Mouse (Mus musculus) C2C12 (cell line): ENCODE data around the gene Gp1ba. TPM values are rescaled to one million over a fixed set of nuclear protein-coding genes. Genes with fewer than 3 reads are reported as not detected.
A peak's percentile ranks its signal among the peaks of the same experiment; 100 is the strongest.

Source experiments
- H3K27me3 ChIP-seq: one replicate; pipeline ENCODE4 v1.6.1; 2011; ENCODE audit not compliant: control insufficient read depth, insufficient read depth, insufficient read length
- H3K36me3 ChIP-seq: one replicate; pipeline ENCODE4 v1.6.1; 2011; ENCODE audit not compliant: control insufficient read depth, insufficient read depth
- H3K4me3 ChIP-seq: one replicate; pipeline ENCODE4 v1.5.1; 2011; ENCODE audit warnings: mild to moderate bottlenecking, control low read depth; ENCODE audit not compliant: poor library complexity, insufficient read depth, severe bottlenecking
- H3K79me2 ChIP-seq: one replicate; pipeline ENCODE4 v1.6.1; 2011; ENCODE audit not compliant: control insufficient read depth, insufficient read depth
- H3K79me3 ChIP-seq: one replicate; pipeline ENCODE4 v1.6.1; 2011; ENCODE audit warnings: low read depth, control low read depth
- H3ac ChIP-seq: one replicate; pipeline ENCODE3; 2011; ENCODE audit warnings: low read depth; ENCODE audit not compliant: control insufficient read depth, insufficient read length
- CEBPB ChIP-seq: IDR thresholded peaks from one replicate; pipeline ENCODE4 v1.6.1; 2011; ENCODE audit warnings: low read depth, mild to moderate bottlenecking, control low read depth, moderate library complexity
- CTCF ChIP-seq: IDR thresholded peaks from one replicate; pipeline ENCODE4 v1.5.1; 2011; ENCODE audit not compliant: control insufficient read depth, insufficient read depth, insufficient read length
- FOSL1 ChIP-seq: IDR thresholded peaks from one replicate; pipeline ENCODE4 v1.8.0; 2011; ENCODE audit warnings: mild to moderate bottlenecking, low read length; ENCODE audit not compliant: poor library complexity, insufficient read depth, severe bottlenecking
- MAX ChIP-seq: IDR thresholded peaks from one replicate; pipeline ENCODE4 v1.6.1; 2011; ENCODE audit warnings: mild to moderate bottlenecking, control low read depth
- MYOD1 ChIP-seq: IDR thresholded peaks from one replicate; pipeline ENCODE4 v1.6.1; 2011; ENCODE audit warnings: low read depth; ENCODE audit not compliant: control insufficient read depth, insufficient read length
- MYOG ChIP-seq: IDR thresholded peaks from one replicate; pipeline ENCODE4 v1.6.1; 2011; ENCODE audit not compliant: control insufficient read depth, insufficient read length; ENCODE audit errors: extremely low read depth
- USF1 ChIP-seq: IDR thresholded peaks from one replicate; pipeline ENCODE4 v1.6.1; 2011; ENCODE audit warnings: low read depth, mild to moderate bottlenecking, control low read depth, moderate library complexity
- polyA plus RNA-seq: library from polyadenylated mRNA; unstranded; fragments of >200 nt; fragmentation: generic; extraction: Trizol; gene quantifications from one replicate; pipeline ENCODE4 v1.2.1, GENCODE M21; 2012; ENCODE audit warnings: missing spikeins

The Gp1ba gene
- polyA plus RNA-seq, 1 experiment = 0.13 TPM

GRCm38 (mm10) chr11:70612505-70612904, 26.4 kb upstream of the Gp1ba start:
- Histone ChIP-seq H3K79me3 (no peaks in the 10 kb centered on the region), H3ac (no peak overlapping the region), H3K27me3 (no peaks in the 10 kb centered on the region), H3K79me2 (no peaks in the 10 kb centered on the region), H3K4me3 (no peak overlapping the region), H3K36me3 (peaks cover 59% of the 10 kb centered on the region)
- TF ChIP-seq CTCF = peak; percentile 2
- TF ChIP-seq MYOG = no peak

GRCm38 (mm10) chr11:70615074-70615473, 23.8 kb upstream of the Gp1ba start:
- Histone ChIP-seq H3K4me3 (no peak overlapping the region), H3K36me3 (peaks cover 34% of the 10 kb centered on the region), H3ac (no peak overlapping the region), H3K79me3 (no peaks in the 10 kb centered on the region), H3K79me2 (no peaks in the 10 kb centered on the region), H3K27me3 (no peaks in the 10 kb centered on the region)
- TF ChIP-seq MYOD1 (no peak), CTCF (no peak), USF1 (no peak), MYOG (no peak), MAX (no peak), FOSL1 (no peak), CEBPB (no peak)

- no peak within 1 kb of the TSS for H3K4me3 ChIP-seq
- no peaks in the 10 kb centered on the region for H3K79me2 ChIP-seq
- H3K79me3 ChIP-seq = no peaks in the 10 kb centered on the region
- peaks cover 29% of the 10 kb centered on the region for H3K36me3 ChIP-seq
- no peak for TF ChIP-seq MAX
- TF ChIP-seq CEBPB = peak; percentile 29
- no peak for TF ChIP-seq FOSL1
- TF ChIP-seq USF1 = no peak
- no peak for TF ChIP-seq CTCF
- H3K27me3 ChIP-seq = no peaks in the 10 kb centered on the region
- no peak within 1 kb of the TSS for H3ac ChIP-seq
Observed at GRCm38 (mm10) chr11:70615516-70616093, 23.3 kb upstream of the Gp1ba start, which contains the start of gene 4930544D05Rik. TSS of gene 4930544D05Rik (plus strand) at chr11:70615848.

- H3K27me3 ChIP-seq = no peaks in the 10 kb centered on the region
Observed at GRCm38 (mm10) chr11:70619101-70619500, 19.8 kb upstream of the Gp1ba start, which contains the start of gene Chrne. TSS of gene Chrne (minus strand) at chr11:70619216.

GRCm38 (mm10) chr11:70621972-70622814, 16.7 kb upstream of the Gp1ba start:
- no peak for TF ChIP-seq CTCF
- TF ChIP-seq MYOG = no peak
- TF ChIP-seq FOSL1 = no peak
- peak; percentile 38 for TF ChIP-seq MYOD1
- no peak for TF ChIP-seq MAX
- TF ChIP-seq USF1 = no peak
- Histone ChIP-seq H3K27me3 (no peaks in the 10 kb centered on the region), H3ac (no peak overlapping the region), H3K79me2 (no peaks in the 10 kb centered on the region), H3K4me3 (no peak overlapping the region), H3K36me3 (no peaks in the 10 kb centered on the region), H3K79me3 (no peaks in the 10 kb centered on the region)

More at GRCm38 (mm10) chr11:70619101-70619500, 19.8 kb upstream of the Gp1ba start, which contains the start of gene Chrne:
- Histone ChIP-seq H3K36me3 (no peaks in the 10 kb centered on the region), H3K79me3 (no peaks in the 10 kb centered on the region), H3K79me2 (no peaks in the 10 kb centered on the region), H3K4me3 (no peak within 1 kb of the TSS), H3ac (no peak within 1 kb of the TSS)
- TF ChIP-seq CEBPB (no peak), MYOG (no peak), MAX (no peak), CTCF (no peak), MYOD1 (no peak), USF1 (no peak), FOSL1 (no peak)
